Mouse (Mus musculus) midbrain, embryonic 14.5 days (tissue): ENCODE measurements at regions not wholly inside any gene's neighbourhood (a gene's known extent, or its start where the extent isn't known, plus 50 kb on each side); places are given as distances from the start of the nearest gene placed in this dataset.

Experiments used
- ATAC-seq: fragments of 200-750 bp; cut with Nextera tagmentation; 2 replicates; pipeline ENCODE4 v1.8.0; 2017; ENCODE audit warnings: moderate number of reproducible peaks, moderate library complexity; ENCODE audit not compliant: low FRiP score, low TSS enrichment
- DNase-seq: peaks from one replicate; pipeline ENCODE4 v3.0.0-alpha.2; 2015
- H3K27ac ChIP-seq: fragments of 300-500 bp; sonication (generic); replicated peaks from 2 replicates; pipeline ENCODE4 v1.5.1; 2014; ENCODE audit warnings: mild to moderate bottlenecking, low read depth, low read length, moderate library complexity
- H3K27me3 ChIP-seq: fragments of 300-500 bp; sonication (generic); 2 replicates; pipeline ENCODE4 v1.6.1; 2014; ENCODE audit warnings: low read length, control low read depth, mixed read lengths; ENCODE audit not compliant: control insufficient read depth, insufficient read depth
- H3K36me3 ChIP-seq: fragments of 300-500 bp; sonication (generic); 2 replicates; pipeline ENCODE4 v1.6.1; 2014; ENCODE audit warnings: low read length, control low read depth; ENCODE audit not compliant: control insufficient read depth, insufficient read depth
- H3K4me1 ChIP-seq: fragments of 300-500 bp; sonication (generic); 2 replicates; pipeline ENCODE4 v1.6.1; 2014; ENCODE audit warnings: mild to moderate bottlenecking, antibody characterized with exemption, low read length, control low read depth; ENCODE audit not compliant: control insufficient read depth, insufficient read depth
- H3K4me2 ChIP-seq: fragments of 300-500 bp; sonication (generic); 2 replicates; pipeline ENCODE4 v1.6.1; 2014; ENCODE audit warnings: mild to moderate bottlenecking, low read length, moderate library complexity
- H3K4me3 ChIP-seq: fragments of 300-500 bp; sonication (generic); replicated peaks from 2 replicates; pipeline ENCODE4 v1.5.1; 2014; ENCODE audit warnings: low read depth, low read length
- H3K9ac ChIP-seq: fragments of 300-500 bp; sonication (generic); replicated peaks from 2 replicates; pipeline ENCODE4 v1.6.1; 2014; ENCODE audit warnings: mild to moderate bottlenecking, low read length, moderate library complexity
- H3K9me3 ChIP-seq: fragments of 300-500 bp; sonication (generic); 2 replicates; pipeline ENCODE4 v1.6.1; 2016; ENCODE audit warnings: low read length, control low read depth, mixed read lengths; ENCODE audit not compliant: control insufficient read depth
- WGBS: fragments of 180-500 bp; shearing (Covaris S2); extraction: QIAGEN DNeasy Blood & Tissue Kit; methylation state at CpG from one replicate; pipeline ENCODE4 v1.1.7; 2014; 5-methylcytosine and 5-hydroxymethylcytosine counted together

DNA sequence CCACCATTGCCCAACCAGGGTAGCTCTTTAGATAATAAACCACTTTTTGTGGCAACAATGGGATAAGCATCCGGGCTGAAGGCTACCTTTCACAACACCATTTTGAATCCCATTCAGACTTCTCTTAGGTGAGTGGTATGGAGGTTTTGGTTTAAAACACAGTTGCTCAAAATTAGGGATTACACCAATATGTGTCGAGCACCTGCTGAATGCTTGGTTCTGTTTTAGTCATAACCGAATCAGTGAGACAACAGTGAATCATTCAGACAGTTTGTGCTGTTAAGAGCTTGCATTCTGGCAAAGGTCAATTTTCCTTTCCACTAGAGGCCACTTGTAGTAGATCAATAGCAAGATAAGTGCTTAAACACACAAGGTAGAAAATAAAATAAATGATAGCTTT is 561.2 kb upstream of the Gm9747 start:
- Histone ChIP-seq H3K4me3 (no peak overlapping the region), H3K9ac (no peak overlapping the region), H3K27me3 (no peaks in the 10 kb centered on the region), H3K4me1 (no peaks in the 10 kb centered on the region), H3K4me2 (no peak overlapping the region), H3K9me3 (no peaks in the 10 kb centered on the region), H3K36me3 (no peaks in the 10 kb centered on the region), H3K27ac (no peak overlapping the region)
- ATAC-seq (no peak), DNase-seq (no peak)
- WGBS = 92% methylated on average over 3 of the region's 3 CpGs

DNA sequence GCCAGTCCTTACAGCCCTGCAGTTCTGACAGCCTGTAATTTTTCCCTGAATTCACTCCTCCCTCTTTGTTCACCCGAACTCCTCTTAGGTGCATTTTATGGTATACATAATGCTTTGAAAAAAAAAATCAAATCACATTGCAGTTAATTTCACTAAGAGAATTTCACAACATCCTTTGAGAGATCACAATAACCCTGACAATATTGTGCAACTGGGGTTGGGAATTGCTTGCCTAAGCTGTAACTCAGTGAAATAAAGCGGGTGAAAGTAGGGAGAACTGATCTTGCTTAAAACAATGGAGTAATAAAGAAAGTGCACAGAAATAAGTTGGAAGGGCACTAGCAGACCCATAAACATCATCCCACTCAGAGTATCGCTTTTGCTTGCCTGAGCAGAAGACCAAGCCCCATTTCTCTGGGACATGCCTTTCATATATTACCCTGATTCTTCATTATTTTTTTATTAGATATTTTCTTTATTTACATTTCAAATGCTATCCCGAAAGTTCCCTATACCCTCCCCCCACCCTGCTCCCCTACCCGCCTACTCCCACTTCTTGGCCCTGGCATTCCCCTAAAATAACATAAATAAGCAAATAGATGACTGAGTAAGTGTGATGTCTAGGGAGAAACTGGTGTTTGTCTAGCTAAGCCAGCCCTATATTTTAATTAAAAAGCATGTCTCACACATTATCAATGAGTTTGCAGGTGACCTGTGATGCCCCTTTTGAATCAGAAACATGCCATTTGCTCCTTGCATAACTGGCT is 557.2 kb upstream of the Gm9747 start:
- Histone ChIP-seq H3K4me2 (no peak overlapping the region), H3K4me3 (no peak overlapping the region), H3K4me1 (no peaks in the 10 kb centered on the region), H3K36me3 (no peaks in the 10 kb centered on the region), H3K27me3 (no peaks in the 10 kb centered on the region), H3K27ac (no peak overlapping the region), H3K9me3 (no peaks in the 10 kb centered on the region), H3K9ac (no peak overlapping the region)
- ATAC-seq = no peak
- WGBS = 80% methylated on average over 5 of the region's 5 CpGs
- no peak for DNase-seq

DNA sequence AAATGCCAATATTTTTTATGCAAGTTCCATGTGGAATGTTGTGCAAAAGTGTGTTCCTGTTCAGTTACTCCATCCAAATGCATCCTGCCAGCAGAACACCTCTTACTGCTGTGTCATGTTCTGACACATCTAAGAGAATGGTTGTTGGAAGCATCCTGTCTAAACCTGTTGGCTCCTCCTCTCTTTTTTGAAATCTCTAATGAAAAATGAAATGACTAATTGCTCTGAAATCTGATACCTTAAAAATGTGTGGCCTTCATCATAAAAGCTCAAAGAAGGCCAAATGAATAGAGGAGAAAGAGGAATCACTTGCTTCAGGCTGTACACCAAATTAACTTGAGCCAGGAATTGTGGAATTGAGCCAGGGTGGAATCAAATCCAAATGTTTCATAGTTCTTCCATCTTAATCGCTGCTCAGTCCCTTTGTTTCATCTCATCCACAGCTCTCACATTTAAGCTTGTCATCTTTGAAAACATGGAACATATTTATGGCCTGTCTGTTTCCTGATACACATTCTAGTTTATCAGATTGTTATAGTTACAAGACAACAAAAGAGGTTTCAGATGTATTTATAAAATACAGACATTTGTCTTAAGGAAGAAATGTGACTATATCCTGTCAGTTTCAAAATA is 555.0 kb upstream of the Gm9747 start:
- H3K9me3 ChIP-seq = no peaks in the 10 kb centered on the region
- DNase-seq (no peak), ATAC-seq (no peak)
- no peaks in the 10 kb centered on the region for H3K36me3 ChIP-seq
- H3K27me3 ChIP-seq = no peaks in the 10 kb centered on the region
- H3K4me3 ChIP-seq = no peak overlapping the region
- H3K27ac ChIP-seq = no peak overlapping the region
- no peaks in the 10 kb centered on the region for H3K4me1 ChIP-seq
- H3K4me2 ChIP-seq = no peak overlapping the region
- 87% methylated on average over 1 of the region's 1 CpGs for WGBS
- H3K9ac ChIP-seq = no peak overlapping the region

DNA sequence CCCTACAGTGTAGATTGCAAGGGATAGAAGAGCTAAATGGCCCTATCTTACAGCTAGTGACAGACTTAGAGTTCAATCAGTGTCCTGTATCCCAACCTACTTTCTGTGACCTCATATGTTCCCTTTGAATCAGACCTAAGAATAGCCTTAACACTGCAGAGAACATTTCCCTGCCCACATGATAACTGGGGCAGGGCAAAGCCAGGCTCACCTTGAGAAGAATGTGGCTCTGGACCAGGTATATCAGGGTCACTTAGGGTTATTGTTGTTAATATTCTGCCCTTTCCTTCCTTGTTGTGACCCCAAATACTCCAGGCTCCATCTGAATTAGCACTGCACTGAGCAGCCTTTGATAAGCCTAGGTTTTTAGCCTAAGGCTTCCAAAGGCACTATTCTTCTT is 536.8 kb upstream of the Gm9747 start:
- no peak for DNase-seq
- H3K27ac ChIP-seq = no peak overlapping the region
- H3K27me3 ChIP-seq = no peaks in the 10 kb centered on the region
- no peaks in the 10 kb centered on the region for H3K4me1 ChIP-seq
- no peaks in the 10 kb centered on the region for H3K9me3 ChIP-seq
- H3K9ac ChIP-seq = no peak overlapping the region
- no peak overlapping the region for H3K4me2 ChIP-seq
- H3K4me3 ChIP-seq = no peak overlapping the region
- no peak for ATAC-seq
- H3K36me3 ChIP-seq = no peaks in the 10 kb centered on the region

DNA sequence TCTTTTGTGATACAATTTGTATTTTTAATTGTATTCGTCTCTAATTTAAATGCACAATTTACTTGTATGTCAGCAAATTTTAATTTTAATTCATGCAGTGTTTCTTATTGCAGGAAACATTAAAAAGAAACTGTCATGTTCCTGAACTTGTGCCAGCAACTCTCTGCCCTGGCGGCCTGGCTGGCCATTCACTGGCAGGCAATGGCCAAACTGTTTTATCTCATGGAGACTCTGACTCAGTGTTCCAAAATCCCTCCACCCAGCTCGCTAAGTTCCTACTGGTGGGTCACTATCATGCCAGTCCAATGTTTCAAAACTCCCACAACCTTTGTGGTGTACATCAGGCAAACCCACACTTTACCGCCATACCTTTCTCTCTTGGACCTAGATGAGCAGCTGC is 523.7 kb upstream of the Gm9747 start:
- no peak for ATAC-seq
- DNase-seq = no peak
- H3K9ac ChIP-seq = no peak overlapping the region
- H3K4me2 ChIP-seq = no peak overlapping the region
- no peak overlapping the region for H3K27ac ChIP-seq
- WGBS = 93% methylated on average over 4 of the region's 4 CpGs
- H3K4me1 ChIP-seq = no peaks in the 10 kb centered on the region
- no peak overlapping the region for H3K4me3 ChIP-seq
- no peaks in the 10 kb centered on the region for H3K27me3 ChIP-seq
- H3K36me3 ChIP-seq = no peaks in the 10 kb centered on the region
- no peaks in the 10 kb centered on the region for H3K9me3 ChIP-seq

DNA sequence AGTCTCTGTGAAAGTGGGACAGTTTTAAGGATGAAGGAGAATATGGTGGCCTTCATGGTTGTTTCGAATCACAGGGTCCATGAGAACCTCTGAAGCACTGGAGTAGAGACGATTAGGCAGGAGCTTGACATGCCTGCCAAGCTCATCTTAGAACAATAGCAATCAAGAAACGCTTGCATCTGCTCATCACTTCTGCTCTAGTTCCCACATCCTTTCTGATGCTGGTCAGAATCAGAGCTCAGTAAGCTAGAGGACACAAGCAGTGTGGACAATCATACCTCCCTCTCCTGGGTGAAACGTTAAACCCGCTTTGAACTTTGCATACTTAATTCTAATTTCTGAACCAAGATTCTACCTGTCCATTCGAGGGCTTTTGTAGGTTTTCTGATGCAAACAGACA is 515.8 kb upstream of the Gm9747 start:
- ATAC-seq = no peak
- WGBS = 83% methylated on average over 6 of the region's 6 CpGs

DNA sequence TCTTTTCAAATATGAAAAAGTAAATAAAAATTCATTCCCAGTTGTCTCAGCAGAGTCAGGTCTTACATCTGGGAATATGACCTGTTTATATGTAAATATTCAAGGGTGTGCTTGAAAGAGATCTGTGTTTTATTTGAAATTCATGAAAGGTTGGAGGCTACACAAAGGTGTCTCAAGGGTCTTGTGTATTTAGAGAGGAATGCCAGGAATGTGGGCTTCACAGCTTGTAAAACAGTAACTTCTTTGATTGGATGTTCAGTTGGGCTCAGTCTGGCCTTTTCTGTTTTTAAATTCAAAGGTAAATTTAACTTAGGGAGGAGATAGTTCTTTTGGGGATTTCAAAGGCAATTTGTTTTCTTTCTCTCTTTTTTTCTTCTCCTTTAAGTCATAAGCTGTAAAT is 514.7 kb upstream of the Gm9747 start:
- DNase-seq = no peak

More for the DNA sequence above, 515.8 kb upstream of the Gm9747 start:
- Histone ChIP-seq H3K4me3 (no peak overlapping the region), H3K4me1 (no peaks in the 10 kb centered on the region), H3K4me2 (no peak overlapping the region), H3K36me3 (no peaks in the 10 kb centered on the region), H3K27ac (no peak overlapping the region), H3K9ac (no peak overlapping the region), H3K27me3 (no peaks in the 10 kb centered on the region), H3K9me3 (no peaks in the 10 kb centered on the region)
- DNase-seq = no peak

DNA sequence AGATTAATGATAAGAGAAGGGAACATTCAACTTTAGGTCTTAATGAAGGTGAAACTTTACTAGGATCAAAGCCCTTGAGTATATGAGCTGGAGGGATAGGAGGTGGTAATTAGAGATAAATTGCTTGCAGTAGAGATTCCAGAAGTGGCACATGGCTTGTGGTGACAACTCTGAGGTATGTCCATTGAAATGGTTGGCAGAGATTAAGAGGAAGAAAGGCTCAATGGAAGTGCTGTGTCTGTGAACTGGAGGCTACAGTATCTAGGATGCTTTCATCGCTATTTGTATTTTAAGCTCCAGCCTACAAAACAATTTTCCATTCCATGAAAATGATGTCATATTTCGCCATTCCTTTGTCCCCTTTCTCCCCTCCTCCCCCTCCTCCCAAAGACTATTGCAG is 508.1 kb upstream of the Gm9747 start:
- Histone ChIP-seq H3K4me1 (no peaks in the 10 kb centered on the region), H3K27me3 (no peaks in the 10 kb centered on the region), H3K27ac (no peak overlapping the region), H3K36me3 (no peaks in the 10 kb centered on the region), H3K4me3 (no peak overlapping the region), H3K4me2 (no peak overlapping the region), H3K9ac (no peak overlapping the region), H3K9me3 (no peaks in the 10 kb centered on the region)
- 86% methylated on average over 2 of the region's 2 CpGs for WGBS
- ATAC-seq (no peak), DNase-seq (no peak)

More for the DNA sequence above, 514.7 kb upstream of the Gm9747 start:
- no peak for ATAC-seq
- Histone ChIP-seq H3K27ac (no peak overlapping the region), H3K9me3 (no peaks in the 10 kb centered on the region), H3K27me3 (no peaks in the 10 kb centered on the region), H3K36me3 (no peaks in the 10 kb centered on the region), H3K9ac (no peak overlapping the region), H3K4me2 (no peak overlapping the region), H3K4me3 (no peak overlapping the region), H3K4me1 (no peaks in the 10 kb centered on the region)
